Mouse (Mus musculus): ENCODE data around the gene Prkar1b. TPM values are rescaled to one million over a fixed set of nuclear protein-coding genes. Genes with fewer than 3 reads are reported as not detected.

Prkar1b gene
- polyA plus RNA-seq, 1 experiment = 3.6 TPM

- Histone ChIP-seq H3K27ac (ENCODE audit: control insufficient read depth, insufficient read depth, low read length) (no peak overlapping the region), H3K4me1 (replicated peaks; ENCODE audit: control insufficient read depth, insufficient read depth, low read length) (0 out of 2 replicates have a peak, but pooled peaks cover 3% of the 10 kb centered on the region), H3K36me3 (ENCODE audit: control insufficient read depth, insufficient read depth, low read length) (no peaks in the 10 kb centered on the region), H3K4me3 (ENCODE audit: control insufficient read depth, insufficient read depth, low read length) (no peak overlapping the region), H3K27me3 (ENCODE audit: control insufficient read depth, insufficient read depth, low read length) (no peaks in the 10 kb centered on the region)
- 72% methylated on average over 14 of the region's 14 CpGs for WGBS
- DNase-seq = no peak
- TF ChIP-seq POLR2A (IDR thresholded peaks at IDR 0.05; ENCODE audit: control insufficient read depth, extremely low read depth, insufficient read depth, low read length, poor library complexity) = no peak
- TF ChIP-seq CTCF (IDR thresholded peaks at IDR 0.05; ENCODE audit: borderline replicate concordance, control insufficient read depth, extremely low read depth, insufficient read depth, low read length, poor library complexity) = no peak
These were observed 116.1 kb downstream of the Prkar1b start for GRCm38 (mm10) chr5:139033406-139034317.

- Histone ChIP-seq H3K4me3 (ENCODE audit: control insufficient read depth, insufficient read depth, low read length) (no peak overlapping the region), H3K27me3 (ENCODE audit: control insufficient read depth, insufficient read depth, low read length) (no peaks in the 10 kb centered on the region), H3K4me1 (replicated peaks; ENCODE audit: control insufficient read depth, insufficient read depth, low read length) (no peaks in the 10 kb centered on the region), H3K27ac (ENCODE audit: control insufficient read depth, insufficient read depth, low read length) (no peak overlapping the region), H3K36me3 (ENCODE audit: control insufficient read depth, insufficient read depth, low read length) (no peaks in the 10 kb centered on the region)
- DNase-seq = no peak
- WGBS = 93% methylated on average over 15 of the region's 15 CpGs
- TF ChIP-seq CTCF (IDR thresholded peaks at IDR 0.05; ENCODE audit: borderline replicate concordance, control insufficient read depth, extremely low read depth, insufficient read depth, low read length, poor library complexity) (no peak), POLR2A (IDR thresholded peaks at IDR 0.05; ENCODE audit: control insufficient read depth, extremely low read depth, insufficient read depth, low read length, poor library complexity) (no peak)
These were observed 122.2 kb downstream of the Prkar1b start for GRCm38 (mm10) chr5:139027603-139028002.

GRCm38 (mm10) chr5:139024351-139025105 lies 125.3 kb downstream of the Prkar1b start:
- 59% methylated on average over 12 of the region's 12 CpGs for WGBS
- DNase-seq = no peak
- Histone ChIP-seq H3K36me3 (ENCODE audit: control insufficient read depth, insufficient read depth, low read length) (no peaks in the 10 kb centered on the region), H3K4me1 (replicated peaks; ENCODE audit: control insufficient read depth, insufficient read depth, low read length) (no peaks in the 10 kb centered on the region), H3K27me3 (ENCODE audit: control insufficient read depth, insufficient read depth, low read length) (no peaks in the 10 kb centered on the region), H3K4me3 (ENCODE audit: control insufficient read depth, insufficient read depth, low read length) (no peak overlapping the region), H3K27ac (ENCODE audit: control insufficient read depth, insufficient read depth, low read length) (no peak overlapping the region)
- no peak for TF ChIP-seq CTCF (IDR thresholded peaks at IDR 0.05; ENCODE audit: borderline replicate concordance, control insufficient read depth, extremely low read depth, insufficient read depth, low read length, poor library complexity)
- TF ChIP-seq POLR2A (IDR thresholded peaks at IDR 0.05; ENCODE audit: control insufficient read depth, extremely low read depth, insufficient read depth, low read length, poor library complexity) = no peak

- Histone ChIP-seq H3K36me3 (ENCODE audit: control insufficient read depth, insufficient read depth, low read length) (no peaks in the 10 kb centered on the region), H3K4me3 (ENCODE audit: control insufficient read depth, insufficient read depth, low read length) (no peak overlapping the region), H3K4me1 (replicated peaks; ENCODE audit: control insufficient read depth, insufficient read depth, low read length) (no peaks in the 10 kb centered on the region), H3K27ac (ENCODE audit: control insufficient read depth, insufficient read depth, low read length) (no peak overlapping the region), H3K27me3 (ENCODE audit: control insufficient read depth, insufficient read depth, low read length) (no peaks in the 10 kb centered on the region)
- WGBS = 89% methylated on average over 6 of the region's 6 CpGs
- TF ChIP-seq POLR2A (IDR thresholded peaks at IDR 0.05; ENCODE audit: control insufficient read depth, extremely low read depth, insufficient read depth, low read length, poor library complexity) (no peak), CTCF (IDR thresholded peaks at IDR 0.05; ENCODE audit: borderline replicate concordance, control insufficient read depth, extremely low read depth, insufficient read depth, low read length, poor library complexity) (no peak)
- DNase-seq = no peak
These were observed 129.2 kb downstream of the Prkar1b start for GRCm38 (mm10) chr5:139020595-139020994.

- no peaks in the 10 kb centered on the region for H3K36me3 ChIP-seq (ENCODE audit: control insufficient read depth, insufficient read depth, low read length)
- no peak for DNase-seq
- H3K27me3 ChIP-seq (ENCODE audit: control insufficient read depth, insufficient read depth, low read length) = no peaks in the 10 kb centered on the region
- H3K4me1 ChIP-seq (replicated peaks; ENCODE audit: control insufficient read depth, insufficient read depth, low read length) = no peaks in the 10 kb centered on the region
- no peak overlapping the region for H3K27ac ChIP-seq (ENCODE audit: control insufficient read depth, insufficient read depth, low read length)
- TF ChIP-seq POLR2A (IDR thresholded peaks at IDR 0.05; ENCODE audit: control insufficient read depth, extremely low read depth, insufficient read depth, low read length, poor library complexity) (no peak), CTCF (IDR thresholded peaks at IDR 0.05; ENCODE audit: borderline replicate concordance, control insufficient read depth, extremely low read depth, insufficient read depth, low read length, poor library complexity) (no peak)
- 71% methylated on average over 15 of the region's 15 CpGs for WGBS
- no peak overlapping the region for H3K4me3 ChIP-seq (ENCODE audit: control insufficient read depth, insufficient read depth, low read length)
These were observed 132.3 kb downstream of the Prkar1b start for GRCm38 (mm10) chr5:139017371-139018124.

- Histone ChIP-seq H3K27me3 (ENCODE audit: control insufficient read depth, insufficient read depth, low read length) (no peaks in the 10 kb centered on the region), H3K4me3 (ENCODE audit: control insufficient read depth, insufficient read depth, low read length) (no peak overlapping the region), H3K36me3 (ENCODE audit: control insufficient read depth, insufficient read depth, low read length) (no peaks in the 10 kb centered on the region), H3K4me1 (replicated peaks; ENCODE audit: control insufficient read depth, insufficient read depth, low read length) (no peaks in the 10 kb centered on the region), H3K27ac (ENCODE audit: control insufficient read depth, insufficient read depth, low read length) (no peak overlapping the region)
- TF ChIP-seq CTCF (IDR thresholded peaks at IDR 0.05; ENCODE audit: borderline replicate concordance, control insufficient read depth, extremely low read depth, insufficient read depth, low read length, poor library complexity) = no peak
- TF ChIP-seq POLR2A (IDR thresholded peaks at IDR 0.05; ENCODE audit: control insufficient read depth, extremely low read depth, insufficient read depth, low read length, poor library complexity) = no peak
- no peak for DNase-seq
- WGBS = 55% methylated on average over 3 of the region's 3 CpGs
These were observed 134.7 kb downstream of the Prkar1b start for GRCm38 (mm10) chr5:139015097-139015496.

Measured in thymus, adult 2 months (tissue).